Mouse (Mus musculus): ENCODE measurements around the gene Nnmt. TPM values are rescaled to one million over a fixed set of nuclear protein-coding genes. Genes with fewer than 3 reads are reported as not detected.

Gene Nnmt
- polyA plus RNA-seq, 1 experiment from 2014 or later = 0.52 TPM

DNA sequence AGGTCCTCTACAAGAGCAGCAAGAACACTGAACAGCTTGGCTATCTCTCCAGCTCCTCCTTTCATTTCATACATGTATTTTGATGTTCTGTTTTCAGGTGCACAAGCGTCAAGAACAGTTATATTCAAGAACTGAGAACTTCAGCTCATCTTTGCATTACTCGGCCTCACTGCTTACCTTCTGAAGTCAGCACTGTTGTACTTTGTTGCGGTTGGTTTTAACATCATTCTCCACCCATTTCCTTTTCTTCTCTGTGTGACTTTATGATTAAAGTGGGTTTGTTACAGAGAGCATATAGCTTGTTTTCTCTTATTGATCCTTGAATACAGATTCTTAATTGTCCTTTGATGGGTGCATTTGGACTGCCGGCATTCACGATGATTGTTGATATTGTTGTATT lies 42.6 kb downstream of the Nnmt start:
- no peaks in the 10 kb centered on the region for H3K4me1 ChIP-seq (ENCODE audit: control insufficient read depth, insufficient read depth, low read length)
- H3K27ac ChIP-seq (replicated peaks; ENCODE audit: low read depth, low read length) = no peak overlapping the region
- 90% methylated on average over 5 of the region's 5 CpGs for WGBS
- no peaks in the 10 kb centered on the region for H3K36me3 ChIP-seq (ENCODE audit: control insufficient read depth, insufficient read depth, low read length)
- H3K9me3 ChIP-seq (ENCODE audit: control insufficient read depth, low read length) = no peaks in the 10 kb centered on the region
- ATAC-seq (ENCODE audit: insufficient number of reproducible peaks, low FRiP score, low TSS enrichment, low read depth) = no peak
- no peak for DNase-seq (ENCODE audit: low spot score)
- H3K27me3 ChIP-seq (ENCODE audit: control insufficient read depth, insufficient read depth, low read length) = no peaks in the 10 kb centered on the region
- no peak overlapping the region for H3K4me2 ChIP-seq (ENCODE audit: low read depth, severe bottlenecking)
- no peak overlapping the region for H3K4me3 ChIP-seq (ENCODE audit: low read depth, low read length)
- no peak overlapping the region for H3K9ac ChIP-seq (ENCODE audit: low read length)

DNA sequence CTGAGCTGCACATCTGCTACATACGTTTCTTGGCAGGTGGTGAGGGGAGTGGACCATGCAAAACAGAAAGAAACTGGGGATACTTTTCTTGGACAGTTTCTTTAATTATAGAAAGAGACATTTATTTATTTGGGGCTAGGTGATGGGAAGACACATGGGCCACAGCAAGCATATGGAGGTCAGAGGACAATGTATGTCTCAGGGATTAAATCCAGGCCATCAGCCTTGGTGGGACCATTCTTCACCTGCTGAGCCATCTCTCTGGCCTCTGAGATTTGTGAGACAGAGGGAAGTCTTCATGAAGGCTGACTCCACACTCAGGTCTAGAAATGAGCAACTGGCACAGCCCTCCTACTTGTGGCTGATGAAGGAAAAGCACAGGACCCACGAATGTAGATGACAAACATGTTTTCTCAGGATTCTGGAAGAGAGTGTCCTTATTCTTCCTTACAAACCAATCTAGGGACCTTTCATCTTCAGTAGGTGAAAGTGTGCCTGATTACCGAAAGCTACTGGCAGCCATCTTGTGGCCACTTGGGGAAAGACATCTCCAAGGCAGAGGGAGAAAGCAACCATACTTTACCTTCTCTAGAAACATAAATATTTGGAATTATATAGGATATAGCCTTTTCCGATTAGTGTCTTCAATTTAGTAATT lies 45.3 kb downstream of the Nnmt start:
- H3K4me2 ChIP-seq (ENCODE audit: low read depth, severe bottlenecking) = no peak overlapping the region
- ATAC-seq (ENCODE audit: insufficient number of reproducible peaks, low FRiP score, low TSS enrichment, low read depth) = no peak

GRCm38 (mm10) chr9:48558637-48559036 lies 46.3 kb downstream of the Nnmt start:
- Histone ChIP-seq H3K9ac (ENCODE audit: low read length) (no peak overlapping the region), H3K4me1 (ENCODE audit: control insufficient read depth, insufficient read depth, low read length) (no peaks in the 10 kb centered on the region), H3K27ac (replicated peaks; ENCODE audit: low read depth, low read length) (no peak overlapping the region), H3K4me2 (ENCODE audit: low read depth, severe bottlenecking) (no peak overlapping the region), H3K27me3 (ENCODE audit: control insufficient read depth, insufficient read depth, low read length) (no peaks in the 10 kb centered on the region), H3K4me3 (ENCODE audit: low read depth, low read length) (no peak overlapping the region), H3K36me3 (ENCODE audit: control insufficient read depth, insufficient read depth, low read length) (no peaks in the 10 kb centered on the region), H3K9me3 (ENCODE audit: control insufficient read depth, low read length) (no peaks in the 10 kb centered on the region)
- DNase-seq (ENCODE audit: low spot score) (no peak), ATAC-seq (ENCODE audit: insufficient number of reproducible peaks, low FRiP score, low TSS enrichment, low read depth) (no peak)
- WGBS = 81% methylated on average over 4 of the region's 4 CpGs

More for the DNA sequence above, 45.3 kb downstream of the Nnmt start:
- Histone ChIP-seq H3K27ac (replicated peaks; ENCODE audit: low read depth, low read length) (no peak overlapping the region), H3K9me3 (ENCODE audit: control insufficient read depth, low read length) (no peaks in the 10 kb centered on the region), H3K9ac (ENCODE audit: low read length) (no peak overlapping the region), H3K27me3 (ENCODE audit: control insufficient read depth, insufficient read depth, low read length) (no peaks in the 10 kb centered on the region), H3K4me1 (ENCODE audit: control insufficient read depth, insufficient read depth, low read length) (no peaks in the 10 kb centered on the region), H3K36me3 (ENCODE audit: control insufficient read depth, insufficient read depth, low read length) (no peaks in the 10 kb centered on the region), H3K4me3 (ENCODE audit: low read depth, low read length) (no peak overlapping the region)
- 30% methylated on average over 4 of the region's 4 CpGs for WGBS
- DNase-seq (ENCODE audit: low spot score) = peak; percentile 63

DNA sequence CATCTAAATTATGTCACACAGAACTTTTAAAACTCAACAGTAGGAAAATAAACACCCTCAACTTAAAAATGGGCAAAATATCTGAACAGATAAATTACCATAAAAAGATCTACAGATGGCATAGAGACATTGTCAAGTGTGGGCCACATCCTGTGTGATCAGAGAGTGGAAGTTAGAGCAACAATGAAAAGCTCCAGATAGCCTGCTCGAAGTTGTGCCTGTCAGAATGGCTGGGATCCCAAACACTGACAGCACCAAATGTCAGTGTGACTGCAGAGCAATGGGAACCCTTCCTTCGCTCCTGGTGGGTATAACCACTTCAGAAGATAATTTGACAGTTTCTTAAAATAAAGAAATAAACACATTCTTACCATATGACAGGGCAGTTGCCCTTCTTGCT lies 55.9 kb downstream of the Nnmt start:
- Histone ChIP-seq H3K36me3 (ENCODE audit: control insufficient read depth, insufficient read depth, low read length) (no peaks in the 10 kb centered on the region), H3K27me3 (ENCODE audit: control insufficient read depth, insufficient read depth, low read length) (no peaks in the 10 kb centered on the region), H3K27ac (replicated peaks; ENCODE audit: low read depth, low read length) (no peak overlapping the region), H3K4me2 (ENCODE audit: low read depth, severe bottlenecking) (no peak overlapping the region), H3K4me1 (ENCODE audit: control insufficient read depth, insufficient read depth, low read length) (no peaks in the 10 kb centered on the region), H3K9ac (ENCODE audit: low read length) (no peak overlapping the region), H3K9me3 (ENCODE audit: control insufficient read depth, low read length) (no peaks in the 10 kb centered on the region), H3K4me3 (ENCODE audit: low read depth, low read length) (no peak overlapping the region)
- no peak for ATAC-seq (ENCODE audit: insufficient number of reproducible peaks, low FRiP score, low TSS enrichment, low read depth)
- DNase-seq (ENCODE audit: low spot score) = peak; percentile 6
- WGBS = 82% methylated on average over 2 of the region's 2 CpGs

- Histone ChIP-seq H3K9ac (ENCODE audit: low read length) (no peak overlapping the region), H3K36me3 (ENCODE audit: control insufficient read depth, insufficient read depth, low read length) (no peaks in the 10 kb centered on the region), H3K27ac (replicated peaks; ENCODE audit: low read depth, low read length) (no peak overlapping the region), H3K4me2 (ENCODE audit: low read depth, severe bottlenecking) (no peak overlapping the region), H3K27me3 (ENCODE audit: control insufficient read depth, insufficient read depth, low read length) (no peaks in the 10 kb centered on the region), H3K9me3 (ENCODE audit: control insufficient read depth, low read length) (no peaks in the 10 kb centered on the region), H3K4me1 (ENCODE audit: control insufficient read depth, insufficient read depth, low read length) (no peaks in the 10 kb centered on the region), H3K4me3 (ENCODE audit: low read depth, low read length) (no peak overlapping the region)
- ATAC-seq (ENCODE audit: insufficient number of reproducible peaks, low FRiP score, low TSS enrichment, low read depth) (no peak), DNase-seq (ENCODE audit: low spot score) (no peak)
These were observed 57.7 kb downstream of the Nnmt start for GRCm38 (mm10) chr9:48547233-48547632.

Other genes starting within 250 kb of the Nnmt start
- 75.8 and 76.5 TPM in 2 replicates for gene Rexo2, start 124.5 kb downstream of the Nnmt start, polyA plus RNA-seq (2014; fragmentation: Nextera tagmentation; extraction: Ambion mirVana)
- 124 and 126 TPM in 2 replicates for gene Rbm7, start 109.9 kb downstream of the Nnmt start, polyA plus RNA-seq (2014; fragmentation: Nextera tagmentation; extraction: Ambion mirVana)
- gene Gm5617, start 109.7 kb downstream of the Nnmt start, polyA plus RNA-seq (2014; fragmentation: Nextera tagmentation; extraction: Ambion mirVana) = 31.8 and 32.1 TPM in 2 replicates
- 5.9 and 7.5 TPM in 2 replicates for gene Zbtb16, start 231.1 kb upstream of the Nnmt start, polyA plus RNA-seq (2014; fragmentation: Nextera tagmentation; extraction: Ambion mirVana)

Data from limb, embryonic 11.5 days (tissue).